Mouse (Mus musculus): ENCODE measurements around the gene Krtap17-1. TPM values are rescaled to one million over a fixed set of nuclear protein-coding genes. Genes with fewer than 3 reads are reported as not detected.

Krtap17-1 gene
- polyA plus RNA-seq, 1 experiment, result not detected

DNA sequence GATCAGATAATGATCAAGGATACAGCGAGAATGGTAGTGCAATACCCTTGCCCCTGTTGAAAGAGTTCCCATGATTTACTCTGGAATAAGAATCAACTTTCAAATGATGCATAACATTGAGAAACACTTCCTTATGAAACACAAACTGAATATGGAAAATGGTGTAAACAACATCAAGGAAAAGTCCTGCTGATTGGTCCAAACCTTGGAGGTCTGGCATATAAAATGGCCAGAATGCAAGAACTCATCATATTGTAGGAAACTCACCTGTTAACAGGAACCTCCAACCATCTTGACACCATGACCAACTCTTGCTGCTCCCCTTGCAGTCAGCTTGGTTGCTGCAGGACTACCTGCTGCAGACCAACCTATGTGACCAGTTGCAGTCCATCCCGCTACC lies 45.6 kb downstream of the Krtap17-1 start, which contains the start of gene Krtap9-5:
Gene Krtap9-5 (plus strand): TSS at position 301 of the 400 bp plus-strand sequence.
- H3ac ChIP-seq (ENCODE audit: control insufficient read depth, insufficient read length), result no peak within 1 kb of the TSS
- H3K4me2 ChIP-seq (ENCODE audit: low read depth), result no peak within 1 kb of the TSS
- H3K27me3 ChIP-seq (ENCODE audit: control insufficient read depth, insufficient read depth, insufficient read length), result no peaks in the 10 kb centered on the region
- no peaks in the 10 kb centered on the region for H3K79me2 ChIP-seq (ENCODE audit: control insufficient read depth, insufficient read depth)
- no peaks in the 10 kb centered on the region for H3K36me3 ChIP-seq (ENCODE audit: control insufficient read depth, insufficient read depth)
- TF ChIP-seq POLR2AphosphoS2 (IDR thresholded peaks at IDR 0.05; ENCODE audit: insufficient read length, low read depth) (no peak), POLR2A (IDR thresholded peaks at IDR 0.05; ENCODE audit: insufficient read length, low read depth) (no peak), USF1 (IDR thresholded peaks at IDR 0.05; ENCODE audit: low read depth) (no peak), TCF12 (IDR thresholded peaks at IDR 0.05; ENCODE audit: insufficient read depth, poor library complexity, severe bottlenecking) (no peak), MYOD1 (IDR thresholded peaks at IDR 0.05; ENCODE audit: control insufficient read depth in 1 of 3, insufficient read length in 2 of 3, low read depth in 2 of 3) (no peak), MAX (IDR thresholded peaks at IDR 0.05; ENCODE audit: low read depth) (no peak), REST (IDR thresholded peaks at IDR 0.05; ENCODE audit: insufficient read depth, insufficient read length) (no peak)
- H3K4me3 ChIP-seq, result no peak within 1 kb of the TSS

Other genes starting within 250 kb of the Krtap17-1 start
- not detected for gene Gm11595, start 221.1 kb downstream of the Krtap17-1 start, polyA plus RNA-seq (2012; fragmentation: generic; extraction: Trizol)
- gene Krtap4-8, start 213.3 kb downstream of the Krtap17-1 start, polyA plus RNA-seq (2012; fragmentation: generic; extraction: Trizol), result not detected
- gene Krtap4-9, start 208.8 kb downstream of the Krtap17-1 start, polyA plus RNA-seq (2012; fragmentation: generic; extraction: Trizol), result not detected
- not detected for gene Gm11596, start 200.5 kb downstream of the Krtap17-1 start, polyA plus RNA-seq (2012; fragmentation: generic; extraction: Trizol)
- gene Gm11569, start 195.1 kb downstream of the Krtap17-1 start, polyA plus RNA-seq (2012; fragmentation: generic; extraction: Trizol), result not detected
- gene Gm11554, start 189.5 kb downstream of the Krtap17-1 start, polyA plus RNA-seq (2012; fragmentation: generic; extraction: Trizol), result not detected
- gene Krtap4-13, start 184.1 kb downstream of the Krtap17-1 start, polyA plus RNA-seq (2012; fragmentation: generic; extraction: Trizol), result not detected
- gene Gm11564, start 178.3 kb downstream of the Krtap17-1 start, polyA plus RNA-seq (2012; fragmentation: generic; extraction: Trizol), result not detected
- not detected for gene 2300003K06Rik, start 155.9 kb downstream of the Krtap17-1 start, polyA plus RNA-seq (2012; fragmentation: generic; extraction: Trizol)
- not detected for gene Krtap4-16, start 142.4 kb downstream of the Krtap17-1 start, polyA plus RNA-seq (2012; fragmentation: generic; extraction: Trizol)
- gene Gm11568, start 136.1 kb downstream of the Krtap17-1 start, polyA plus RNA-seq (2012; fragmentation: generic; extraction: Trizol), result not detected
- not detected for gene Gm11559, start 129.5 kb downstream of the Krtap17-1 start, polyA plus RNA-seq (2012; fragmentation: generic; extraction: Trizol)
- gene Krtap9-1, start 120.6 kb downstream of the Krtap17-1 start, polyA plus RNA-seq (2012; fragmentation: generic; extraction: Trizol), result not detected
- not detected for gene Gm11567, start 114.8 kb downstream of the Krtap17-1 start, polyA plus RNA-seq (2012; fragmentation: generic; extraction: Trizol)
- gene Krtap31-1, start 86.1 kb downstream of the Krtap17-1 start, polyA plus RNA-seq (2012; fragmentation: generic; extraction: Trizol), result not detected
- not detected for gene Gm11565, start 79.2 kb downstream of the Krtap17-1 start, polyA plus RNA-seq (2012; fragmentation: generic; extraction: Trizol)
- gene Krtap31-2, start 57.7 kb downstream of the Krtap17-1 start, polyA plus RNA-seq (2012; fragmentation: generic; extraction: Trizol), result not detected
- not detected for gene Krtap9-5, start 45.5 kb downstream of the Krtap17-1 start, polyA plus RNA-seq (2012; fragmentation: generic; extraction: Trizol)
- not detected for gene Krtap29-1, start 14.9 kb downstream of the Krtap17-1 start, polyA plus RNA-seq (2012; fragmentation: generic; extraction: Trizol)
- gene Krtap16-1, start 7.4 kb downstream of the Krtap17-1 start, polyA plus RNA-seq (2012; fragmentation: generic; extraction: Trizol), result not detected
- not detected for gene Krt33a, start 22.2 kb upstream of the Krtap17-1 start, polyA plus RNA-seq (2012; fragmentation: generic; extraction: Trizol)
- gene Krt33b, start 35.9 kb upstream of the Krtap17-1 start, polyA plus RNA-seq (2012; fragmentation: generic; extraction: Trizol), result 0.06 TPM
- gene Krt34, start 47.6 kb upstream of the Krtap17-1 start, polyA plus RNA-seq (2012; fragmentation: generic; extraction: Trizol), result not detected
- gene Krt31, start 56.6 kb upstream of the Krtap17-1 start, polyA plus RNA-seq (2012; fragmentation: generic; extraction: Trizol), result 0.89 TPM
- not detected for gene Krt32, start 94.2 kb upstream of the Krtap17-1 start, polyA plus RNA-seq (2012; fragmentation: generic; extraction: Trizol)
- not detected for gene Krt35, start 102.2 kb upstream of the Krtap17-1 start, polyA plus RNA-seq (2012; fragmentation: generic; extraction: Trizol)
- gene Krt36, start 111.6 kb upstream of the Krtap17-1 start, polyA plus RNA-seq (2012; fragmentation: generic; extraction: Trizol), result not detected
- gene Krt13, start 127.6 kb upstream of the Krtap17-1 start, polyA plus RNA-seq (2012; fragmentation: generic; extraction: Trizol), result 2.9 TPM
- gene Krt15, start 141.9 kb upstream of the Krtap17-1 start, polyA plus RNA-seq (2012; fragmentation: generic; extraction: Trizol), result 0.02 TPM
- 0.85 TPM for gene Krt19, start 154.7 kb upstream of the Krtap17-1 start, polyA plus RNA-seq (2012; fragmentation: generic; extraction: Trizol)
- not detected for gene Krt9, start 199.3 kb upstream of the Krtap17-1 start, polyA plus RNA-seq (2012; fragmentation: generic; extraction: Trizol)
- gene Krt14, start 213.6 kb upstream of the Krtap17-1 start, polyA plus RNA-seq (2012; fragmentation: generic; extraction: Trizol), result 9.9 TPM